In the genomic region with DNA sequence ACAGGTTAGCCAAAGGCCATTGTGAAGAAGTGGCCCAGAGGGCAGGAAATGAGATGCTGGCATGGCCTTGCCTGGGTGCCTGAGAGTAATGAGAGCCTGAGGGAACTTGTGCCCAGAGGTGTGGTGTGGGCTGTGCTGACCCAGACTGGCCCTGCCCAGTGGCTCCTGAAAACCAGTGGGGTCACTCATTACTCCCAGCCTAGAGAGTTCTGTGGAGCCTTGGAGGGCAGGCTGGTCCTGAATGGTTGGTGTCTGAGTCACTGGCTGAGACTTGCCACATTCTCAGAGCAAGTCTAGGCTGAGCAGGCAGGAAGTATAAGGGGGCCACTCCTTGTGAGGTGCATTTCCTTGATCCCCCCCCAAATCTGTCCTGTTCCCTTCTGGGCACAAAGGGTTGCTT, we compare ENCODE assay signal across 22 mouse cellular contexts. TPM values are rescaled to one million over a fixed set of nuclear protein-coding genes. Genes with fewer than 3 reads are reported as not detected.
DNase-seq lines count a peak whose midpoint lies in the region; ATAC-seq and TF ChIP-seq lines count a peak whose summit lies in the region.
"Had no signal": no experiment of that assay in that cellular context is flagged by ENCODE, and none has a peak within 500 bp of the region (broad histone marks: within the 10 kb centered on the region; RNA-seq: fewer than 3 reads in every experiment).

No protein-coding gene starts in this region.

- no peak overlapping the region for H3K9ac ChIP-seq in heart, postnatal 0 days (replicated peaks; ENCODE audit: low read depth, low read length)
- no peak overlapping the region for H3K9ac ChIP-seq in stomach, embryonic 15.5 days
- H3K9ac ChIP-seq: embryonic facial prominence, embryonic 15.5 days; forebrain, postnatal 0 days; heart, embryonic 15.5 days; limb, embryonic 13.5 days; liver, embryonic 15.5 days; neural tube, embryonic 12.5 days had no signal

- H3K4me3 ChIP-seq in heart, postnatal 0 days (ENCODE audit: low read depth, low read length) = no peak overlapping the region
- H3K4me3 ChIP-seq in stomach, embryonic 15.5 days (replicated peaks) = no peak overlapping the region
- H3K4me3 ChIP-seq: embryonic facial prominence, embryonic 15.5 days; forebrain, embryonic 10.5 days; heart, embryonic 15.5 days; limb, embryonic 13.5 days; liver, embryonic 15.5 days; midbrain, embryonic 10.5 days; neural tube, embryonic 12.5 days had no signal

- no peak for TF ChIP-seq EP300 in heart, postnatal 0 days (IDR thresholded peaks at IDR 0.05; ENCODE audit: low read depth)

- no peak for ATAC-seq in heart, postnatal 0 days (ENCODE audit: insufficient read depth, low read depth)
- ATAC-seq in stomach, embryonic 15.5 days (ENCODE audit: insufficient read depth, low FRiP score, low read depth) = 0 out of 2 replicates have a peak, but pooled peaks have one; percentile 15
- ATAC-seq: forebrain, postnatal 0 days; hindbrain, embryonic 16.5 days had no signal

- H3K9me3 ChIP-seq in heart, postnatal 0 days (replicated peaks; ENCODE audit: control insufficient read depth, low read length) = no peaks in the 10 kb centered on the region
- no peaks in the 10 kb centered on the region for H3K9me3 ChIP-seq in stomach, embryonic 15.5 days
- H3K9me3 ChIP-seq: embryonic facial prominence, embryonic 15.5 days; forebrain, embryonic 10.5 days; heart, embryonic 15.5 days; limb, embryonic 13.5 days; liver, embryonic 15.5 days; midbrain, embryonic 10.5 days; neural tube, embryonic 12.5 days had no signal

- no peaks in the 10 kb centered on the region for H3K27me3 ChIP-seq in heart, postnatal 0 days (ENCODE audit: control insufficient read depth, insufficient read depth, low read length)
- no peaks in the 10 kb centered on the region for H3K27me3 ChIP-seq in stomach, embryonic 15.5 days (replicated peaks)
- H3K27me3 ChIP-seq: embryonic facial prominence, embryonic 15.5 days; heart, embryonic 15.5 days; limb, embryonic 13.5 days; liver, embryonic 15.5 days; neural tube, embryonic 12.5 days had no signal

- peak overlapping the region; percentile 30; the same call in 1 of the 2 replicates for H3K27ac ChIP-seq in heart, postnatal 0 days (ENCODE audit: low read depth)
- H3K27ac ChIP-seq in stomach, embryonic 15.5 days = peak overlapping the region; percentile 31; the same call in 1 of the 2 replicates
- H3K27ac ChIP-seq: embryonic facial prominence, embryonic 15.5 days; forebrain, embryonic 10.5 days; heart, embryonic 15.5 days; limb, embryonic 13.5 days; liver, embryonic 15.5 days; midbrain, embryonic 10.5 days; neural tube, embryonic 12.5 days had no signal

- peaks cover 15% of the 10 kb centered on the region; the same call in 1 of the 2 replicates for H3K4me1 ChIP-seq in heart, postnatal 0 days (ENCODE audit: control insufficient read depth, insufficient read depth)
- H3K4me1 ChIP-seq in stomach, embryonic 15.5 days = peaks cover 6% of the 10 kb centered on the region; the same call in 1 of the 2 replicates
- H3K4me1 ChIP-seq: limb, embryonic 13.5 days; midbrain, embryonic 10.5 days; neural tube, embryonic 12.5 days had no signal

- no peak for TF ChIP-seq CTCF in heart, postnatal 0 days (IDR thresholded peaks at IDR 0.05; ENCODE audit: low read depth)

- no peak overlapping the region for H3K4me2 ChIP-seq in heart, postnatal 0 days (ENCODE audit: low read depth, low read length)
- no peak overlapping the region for H3K4me2 ChIP-seq in stomach, embryonic 15.5 days
- H3K4me2 ChIP-seq: embryonic facial prominence, embryonic 15.5 days; heart, embryonic 15.5 days; limb, embryonic 13.5 days; liver, embryonic 15.5 days; neural tube, embryonic 12.5 days had no signal

- DNase-seq in heart, postnatal 0 days (ENCODE audit: low spot score) = no peak
- no peak for DNase-seq in heart, adult 8-10 months (ENCODE audit: low spot score)
- DNase-seq in 3134 (ENCODE audit: extremely low read depth, insufficient read length, low spot score) = peak; percentile 72
- DNase-seq in Muller cell, postnatal 12 days (ENCODE audit: inconsistent ontology term) = peak; percentile 64
- DNase-seq in spleen, adult 12 weeks (ENCODE audit: low spot score) = no peak
- no peak for DNase-seq in retina, postnatal 1 day
- DNase-seq: cerebellum, adult 2 months; cerebellum, postnatal 36 days; forebrain, postnatal 0 days; kidney, adult 11 months; lung, postnatal 10 days; spleen, adult 18-20 months had no signal

- peaks cover 9% of the 10 kb centered on the region for H3K36me3 ChIP-seq in heart, postnatal 0 days (replicated peaks; ENCODE audit: control insufficient read depth, insufficient read depth, low read length)
- H3K36me3 ChIP-seq in stomach, embryonic 15.5 days = no peaks in the 10 kb centered on the region; the same call in 1 of the 2 replicates

RNA-seq across cellular contexts. Expression of gene Hgfac, which starts 3.9 kb away (rescaled TPM):
- 0.19 TPM in 1 of 2 replicates, not detected in the other for total RNA-seq in heart, postnatal 0 days (2014; rRNA removed; ENCODE audit: low replicate concordance)
- 0.16 and 0.36 TPM in 2 replicates for polyA plus RNA-seq in heart, postnatal 0 days (2015; fragmentation: Nextera tagmentation; extraction: Ambion mirVana)
- total RNA-seq in heart, adult 8-10 months (2022) = under 1 TPM; 0.26 to 0.75 (median 0.47) TPM
- 5.2 and 9.3 TPM in 2 replicates for polyA plus RNA-seq in stomach, embryonic 15.5 days (2015; fragmentation: Nextera tagmentation; extraction: Ambion mirVana)
- polyA plus RNA-seq: forebrain, postnatal 0 days had no signal

RNA-seq across cellular contexts. Expression of gene Dok7, which starts 19.1 kb away (rescaled TPM):
- total RNA-seq in heart, postnatal 0 days (2014; rRNA removed; ENCODE audit: low replicate concordance) = 27.7 and 37.7 TPM in 2 replicates
- polyA plus RNA-seq in heart, postnatal 0 days (2015; fragmentation: Nextera tagmentation; extraction: Ambion mirVana) = 14.1 and 15.0 TPM in 2 replicates
- total RNA-seq in heart, adult 8-10 months (2022) = 10 to 100 TPM; 32.2 to 42.1 (median 39.8) TPM
- polyA plus RNA-seq in stomach, embryonic 15.5 days (2015; fragmentation: Nextera tagmentation; extraction: Ambion mirVana) = 1.8 and 2.1 TPM in 2 replicates
- total RNA-seq: hematopoietic stem cell, adult 5-6 weeks had no signal

Comparison
In these comparisons a context has a peak if more than half of its experiments do, and no peak if none do; other contexts are left out.
1. DNase-seq: peak in 3134 (single experiment) and Muller cell, postnatal 12 days (single experiment); none in heart, postnatal 0 days (single experiment), heart, adult 8-10 months (single experiment), spleen, adult 12 weeks (single experiment) and retina, postnatal 1 day (single experiment).